Mouse (Mus musculus) forebrain, embryonic 15.5 days (tissue): Measurements from ENCODE around the gene Vwc2l. TPM values are rescaled to one million over a fixed set of nuclear protein-coding genes. Genes with fewer than 3 reads are reported as not detected.
A peak's percentile ranks its signal among the peaks of the same experiment; 100 is the strongest.

Experiments
- ATAC-seq: fragments of 200-750 bp; cut with Nextera tagmentation; replicated peaks from 2 replicates; pipeline ENCODE4 v1.8.0; 2017; ENCODE audit warnings: mild to moderate bottlenecking, moderate TSS enrichment, moderate library complexity
- H3K27ac ChIP-seq: fragments of 300-500 bp; sonication (generic); replicated peaks from 2 replicates; pipeline ENCODE4 v1.5.1; 2015; ENCODE audit warnings: mild to moderate bottlenecking, inconsistent platforms
- H3K27me3 ChIP-seq: fragments of 300-500 bp; sonication (generic); 2 replicates; pipeline ENCODE4 v1.6.1; 2015; ENCODE audit warnings: inconsistent platforms
- H3K36me3 ChIP-seq: fragments of 300-500 bp; sonication (generic); 2 replicates; pipeline ENCODE4 v1.6.1; 2015; ENCODE audit warnings: mild to moderate bottlenecking, inconsistent platforms
- H3K4me1 ChIP-seq: fragments of 300-500 bp; sonication (generic); 2 replicates; pipeline ENCODE4 v1.6.1; 2015; ENCODE audit warnings: inconsistent platforms
- H3K4me2 ChIP-seq: fragments of 300-500 bp; sonication (generic); replicated peaks from 2 replicates; pipeline ENCODE4 v1.6.1; 2015; ENCODE audit warnings: mild to moderate bottlenecking, inconsistent platforms
- H3K4me3 ChIP-seq: fragments of 300-500 bp; sonication (generic); 2 replicates; pipeline ENCODE4 v1.5.1; 2015; ENCODE audit warnings: mild to moderate bottlenecking, inconsistent platforms
- H3K9ac ChIP-seq: fragments of 300-500 bp; sonication (generic); replicated peaks from 2 replicates; pipeline ENCODE4 v1.6.1; 2015; ENCODE audit warnings: mild to moderate bottlenecking, inconsistent platforms
- H3K9me3 ChIP-seq: fragments of 300-500 bp; sonication (generic); 2 replicates; pipeline ENCODE4 v1.6.1; 2016; ENCODE audit warnings: inconsistent platforms
- WGBS: fragments of 180-500 bp; shearing (Covaris S2); methylation state at CpG from one replicate; pipeline ENCODE4 v1.1.7; 2015; ENCODE audit warnings: mixed read lengths; 5-methylcytosine and 5-hydroxymethylcytosine counted together
- polyA plus RNA-seq: library from polyadenylated mRNA; unstranded; fragments of >200 nt; fragmentation: Nextera tagmentation; extraction: Ambion mirVana; gene quantifications from 2 replicates; pipeline ENCODE4 v1.2.1, GENCODE M21; 2015

The Vwc2l gene
- polyA plus RNA-seq = 3.5 and 3.9 TPM in 2 replicates

- Histone ChIP-seq H3K4me1 (no peaks in the 10 kb centered on the region), H3K9me3 (no peaks in the 10 kb centered on the region), H3K9ac (peak within 1 kb of the TSS; percentile 39), H3K4me2 (peak within 1 kb of the TSS; percentile 44), H3K4me3 (peak within 1 kb of the TSS; percentile 38), H3K27ac (0 out of 2 replicates have a peak within 1 kb of the TSS, but pooled peaks have one; percentile 21), H3K36me3 (no peaks in the 10 kb centered on the region), H3K27me3 (no peaks in the 10 kb centered on the region)
- 5% methylated on average over 13 of the region's 13 CpGs for WGBS
- peak; percentile 67 for ATAC-seq
Observed at GRCm38 (mm10) chr1:70725655-70726066, at the start of gene Vwc2l. Vwc2l (plus strand) TSS chr1:70725715.

- Histone ChIP-seq H3K27me3 (no peaks in the 10 kb centered on the region), H3K36me3 (no peaks in the 10 kb centered on the region), H3K9me3 (no peaks in the 10 kb centered on the region), H3K9ac (no peak overlapping the region), H3K4me2 (no peak overlapping the region), H3K4me3 (no peak overlapping the region), H3K4me1 (no peaks in the 10 kb centered on the region), H3K27ac (no peak overlapping the region)
- no peak for ATAC-seq
- WGBS = 60% methylated on average over 2 of the region's 2 CpGs
Observed at GRCm38 (mm10) chr1:70692529-70692928, 33.0 kb upstream of the Vwc2l start.

- no peak for ATAC-seq
- WGBS = 79% methylated on average over 5 of the region's 5 CpGs
Observed at GRCm38 (mm10) chr1:70700270-70700669, 25.2 kb upstream of the Vwc2l start.

GRCm38 (mm10) chr1:70703934-70704333 is 21.6 kb upstream of the Vwc2l start:
- Histone ChIP-seq H3K4me2 (no peak overlapping the region), H3K27me3 (no peaks in the 10 kb centered on the region), H3K9me3 (no peaks in the 10 kb centered on the region), H3K9ac (no peak overlapping the region), H3K4me3 (no peak overlapping the region), H3K36me3 (no peaks in the 10 kb centered on the region), H3K4me1 (no peaks in the 10 kb centered on the region), H3K27ac (no peak overlapping the region)
- WGBS = 81% methylated on average over 3 of the region's 3 CpGs
- no peak for ATAC-seq

More at GRCm38 (mm10) chr1:70700270-70700669, 25.2 kb upstream of the Vwc2l start:
- H3K27me3 ChIP-seq = no peaks in the 10 kb centered on the region
- H3K9me3 ChIP-seq = no peaks in the 10 kb centered on the region
- no peaks in the 10 kb centered on the region for H3K4me1 ChIP-seq
- H3K9ac ChIP-seq = no peak overlapping the region
- H3K4me3 ChIP-seq = no peak overlapping the region
- no peak overlapping the region for H3K4me2 ChIP-seq
- no peak overlapping the region for H3K27ac ChIP-seq
- no peaks in the 10 kb centered on the region for H3K36me3 ChIP-seq

- no peak overlapping the region for H3K27ac ChIP-seq
- no peaks in the 10 kb centered on the region for H3K4me1 ChIP-seq
- no peak overlapping the region for H3K9ac ChIP-seq
- H3K27me3 ChIP-seq = no peaks in the 10 kb centered on the region
- no peaks in the 10 kb centered on the region for H3K36me3 ChIP-seq
- no peaks in the 10 kb centered on the region for H3K9me3 ChIP-seq
- no peak overlapping the region for H3K4me2 ChIP-seq
- H3K4me3 ChIP-seq = no peak overlapping the region
- WGBS = 80% methylated on average over 3 of the region's 3 CpGs
- no peak for ATAC-seq
Observed at GRCm38 (mm10) chr1:70705821-70706220, 19.7 kb upstream of the Vwc2l start.

GRCm38 (mm10) chr1:70725045-70725444 is 470 bp upstream of the Vwc2l start:
- Histone ChIP-seq H3K9me3 (no peaks in the 10 kb centered on the region), H3K9ac (0 out of 2 replicates have a peak overlapping the region, but pooled peaks have one; percentile 39), H3K4me2 (peak overlapping the region; percentile 44), H3K4me3 (peak overlapping the region; percentile 38), H3K36me3 (no peaks in the 10 kb centered on the region), H3K4me1 (no peaks in the 10 kb centered on the region), H3K27ac (no peak overlapping the region), H3K27me3 (no peaks in the 10 kb centered on the region)
- 46% methylated on average over 5 of the region's 5 CpGs for WGBS
- no peak for ATAC-seq

- Histone ChIP-seq H3K27me3 (no peaks in the 10 kb centered on the region), H3K36me3 (no peaks in the 10 kb centered on the region)
Observed at GRCm38 (mm10) chr1:70787146-70787545, 61.6 kb downstream of the Vwc2l start.

GRCm38 (mm10) chr1:70791636-70792035 is 66.1 kb downstream of the Vwc2l start:
- 93% methylated on average over 5 of the region's 5 CpGs for WGBS
- no peak for ATAC-seq
- Histone ChIP-seq H3K4me2 (no peak overlapping the region), H3K36me3 (no peaks in the 10 kb centered on the region), H3K9ac (no peak overlapping the region), H3K9me3 (no peaks in the 10 kb centered on the region), H3K4me3 (no peak overlapping the region), H3K27ac (no peak overlapping the region), H3K27me3 (no peaks in the 10 kb centered on the region), H3K4me1 (no peaks in the 10 kb centered on the region)

More at GRCm38 (mm10) chr1:70787146-70787545, 61.6 kb downstream of the Vwc2l start:
- H3K4me2 ChIP-seq = no peak overlapping the region
- no peaks in the 10 kb centered on the region for H3K4me1 ChIP-seq
- no peaks in the 10 kb centered on the region for H3K9me3 ChIP-seq
- no peak overlapping the region for H3K27ac ChIP-seq
- no peak overlapping the region for H3K4me3 ChIP-seq
- no peak overlapping the region for H3K9ac ChIP-seq
- no peak for ATAC-seq

GRCm38 (mm10) chr1:70795094-70795493 is 69.6 kb downstream of the Vwc2l start:
- no peaks in the 10 kb centered on the region for H3K36me3 ChIP-seq
- 83% methylated on average over 4 of the region's 4 CpGs for WGBS
- no peak overlapping the region for H3K27ac ChIP-seq
- ATAC-seq = no peak
- no peak overlapping the region for H3K4me2 ChIP-seq
- no peaks in the 10 kb centered on the region for H3K4me1 ChIP-seq
- no peaks in the 10 kb centered on the region for H3K9me3 ChIP-seq
- no peak overlapping the region for H3K4me3 ChIP-seq
- H3K9ac ChIP-seq = no peak overlapping the region
- H3K27me3 ChIP-seq = no peaks in the 10 kb centered on the region

- Histone ChIP-seq H3K9me3 (no peaks in the 10 kb centered on the region), H3K4me2 (no peak overlapping the region), H3K4me1 (no peaks in the 10 kb centered on the region), H3K27me3 (no peaks in the 10 kb centered on the region), H3K9ac (no peak overlapping the region), H3K36me3 (no peaks in the 10 kb centered on the region), H3K4me3 (no peak overlapping the region), H3K27ac (peak overlapping the region; percentile 53)
- WGBS = 58% methylated on average over 3 of the region's 3 CpGs
- ATAC-seq = 0 out of 2 replicates have a peak, but pooled peaks have one; percentile 16
Observed at GRCm38 (mm10) chr1:70803401-70803800, 77.9 kb downstream of the Vwc2l start.

GRCm38 (mm10) chr1:70823111-70823510 is 97.6 kb downstream of the Vwc2l start:
- Histone ChIP-seq H3K4me2 (no peak overlapping the region), H3K9ac (no peak overlapping the region), H3K4me1 (no peaks in the 10 kb centered on the region), H3K9me3 (no peaks in the 10 kb centered on the region), H3K36me3 (no peaks in the 10 kb centered on the region), H3K27me3 (no peaks in the 10 kb centered on the region), H3K27ac (0 out of 2 replicates have a peak overlapping the region, but pooled peaks have one; percentile 2), H3K4me3 (no peak overlapping the region)
- 42% methylated on average over 2 of the region's 2 CpGs for WGBS
- ATAC-seq = no peak

GRCm38 (mm10) chr1:70833262-70833661 is 107.7 kb downstream of the Vwc2l start:
- Histone ChIP-seq H3K36me3 (no peaks in the 10 kb centered on the region), H3K4me3 (no peak overlapping the region), H3K9me3 (no peaks in the 10 kb centered on the region), H3K27ac (no peak overlapping the region), H3K9ac (no peak overlapping the region), H3K27me3 (no peaks in the 10 kb centered on the region), H3K4me2 (no peak overlapping the region), H3K4me1 (no peaks in the 10 kb centered on the region)
- WGBS = 79% methylated on average over 3 of the region's 3 CpGs
- ATAC-seq = no peak

GRCm38 (mm10) chr1:70842222-70842621 is 116.7 kb downstream of the Vwc2l start:
- Histone ChIP-seq H3K9me3 (no peaks in the 10 kb centered on the region), H3K27ac (no peak overlapping the region), H3K4me1 (no peaks in the 10 kb centered on the region), H3K36me3 (no peaks in the 10 kb centered on the region), H3K4me2 (no peak overlapping the region), H3K27me3 (no peaks in the 10 kb centered on the region), H3K4me3 (no peak overlapping the region), H3K9ac (no peak overlapping the region)
- 76% methylated on average over 7 of the region's 7 CpGs for WGBS
- ATAC-seq = no peak
